Mouse (Mus musculus) liver, adult 2 months (tissue): ENCODE results near the gene Slc45a3. TPM values are rescaled to one million over a fixed set of nuclear protein-coding genes. Genes with fewer than 3 reads are reported as not detected.

Experiments
- DNase-seq: peaks from one replicate; pipeline ENCODE4 v3.0.0-alpha.2; 2011; ENCODE audit warnings: low read depth, low spot score; ENCODE audit errors: extremely low read depth
- H3K27ac ChIP-seq: fragments of 200-500 bp; replicated peaks from 2 replicates; pipeline ENCODE4 v1.5.1; 2012; ENCODE audit warnings: low read depth, mild to moderate bottlenecking, control low read depth, inconsistent platforms, low read length; ENCODE audit not compliant: insufficient read depth
- H3K27me3 ChIP-seq: fragments of 200-500 bp; 2 replicates; pipeline ENCODE4 v1.6.1; 2012; ENCODE audit warnings: mild to moderate bottlenecking, moderate library complexity, low read length, inconsistent platforms; ENCODE audit not compliant: control insufficient read depth, insufficient read depth
- H3K36me3 ChIP-seq: fragments of 200-500 bp; 2 replicates; pipeline ENCODE4 v1.6.1; 2012; ENCODE audit warnings: low read length, inconsistent platforms; ENCODE audit not compliant: control insufficient read depth, insufficient read depth
- H3K4me1 ChIP-seq: fragments of 200-500 bp; 2 replicates; pipeline ENCODE4 v1.6.1; 2011; ENCODE audit warnings: low read length; ENCODE audit not compliant: control insufficient read depth, insufficient read depth
- H3K4me3 ChIP-seq: fragments of 200-500 bp; 2 replicates; pipeline ENCODE4 v1.5.1; 2011; ENCODE audit warnings: low read depth, mild to moderate bottlenecking, control low read depth, low read length, moderate library complexity; ENCODE audit not compliant: insufficient read depth
- H3K79me2 ChIP-seq: fragments of 200-500 bp; 2 replicates; pipeline ENCODE4 v1.6.1; 2012; ENCODE audit warnings: inconsistent platforms, mild to moderate bottlenecking, low read length, moderate library complexity; ENCODE audit not compliant: control insufficient read depth, insufficient read depth
- H3K9ac ChIP-seq: fragments of 200-500 bp; 2 replicates; pipeline ENCODE4 v1.6.1; 2012; ENCODE audit warnings: low read depth, mild to moderate bottlenecking, control low read depth, inconsistent platforms, low read length
- CTCF ChIP-seq: fragments of 200-500 bp; IDR thresholded peaks from 2 replicates; pipeline ENCODE4 v1.5.1; 2011; ENCODE audit warnings: low read depth, low read length, control low read depth
- POLR2A ChIP-seq: fragments of 200-500 bp; IDR thresholded peaks from 2 replicates; pipeline ENCODE4 v1.6.1; 2011; ENCODE audit warnings: low read length, control low read depth; ENCODE audit not compliant: insufficient read depth; ENCODE audit errors: extremely low read depth
- WGBS: fragments of 180-500 bp; shearing (Covaris S2); methylation state at CpG from one replicate; pipeline ENCODE4 v1.1.7; 2018; 5-methylcytosine and 5-hydroxymethylcytosine counted together
- polyA plus RNA-seq: library from polyadenylated mRNA; depleted of rRNA; stranded (reverse); fragments of >200 nt; gene quantifications from 2 replicates; pipeline ENCODE4 v1.2.3, GENCODE M21; 2012; rRNA removed
- total RNA-seq: library from RNA; depleted of rRNA; stranded (reverse); fragments of >200 nt; gene quantifications from 2 replicates; pipeline ENCODE4 v1.2.3, GENCODE M21; 2014; rRNA removed

Slc45a3 gene
- total RNA-seq (10.0 and 10.3 TPM in 2 replicates), polyA plus RNA-seq (28.0 and 39.8 TPM in 2 replicates)

- Histone ChIP-seq H3K79me2 (peaks cover 4% of the 10 kb centered on the region; the same call in 1 of the 2 replicates), H3K27me3 (no peaks in the 10 kb centered on the region), H3K27ac (peak within 1 kb of the TSS; percentile 42), H3K9ac (peak within 1 kb of the TSS; percentile 90), H3K4me3 (peak within 1 kb of the TSS; percentile 83), H3K36me3 (no peaks in the 10 kb centered on the region), H3K4me1 (peaks cover 18% of the 10 kb centered on the region)
- TF ChIP-seq POLR2A (0 out of 2 replicates have a peak, but pooled peaks have one; percentile 10), CTCF (no peak)
- DNase-seq, result no peak
- 1% methylated on average over 33 of the region's 35 CpGs for WGBS
Observed at GRCm38 (mm10) chr1:131962606-131963084, at the start of gene Slc45a3. TSS of gene Slc45a3 (plus strand) at chr1:131962967.

- Histone ChIP-seq H3K9ac (peak overlapping the region; percentile 56), H3K4me1 (peaks cover 26% of the 10 kb centered on the region), H3K27me3 (no peaks in the 10 kb centered on the region), H3K79me2 (peaks cover 11% of the 10 kb centered on the region; the same call in 1 of the 2 replicates), H3K27ac (peak overlapping the region; percentile 92), H3K4me3 (no peak overlapping the region; the same call in 1 of the 2 replicates), H3K36me3 (peaks cover 19% of the 10 kb centered on the region)
- no peak for TF ChIP-seq CTCF
- DNase-seq, result peak; percentile 98
- WGBS, result 23% methylated on average over 6 of the region's 6 CpGs
Observed at GRCm38 (mm10) chr1:131917634-131918033, 45.1 kb upstream of the Slc45a3 start.

- Histone ChIP-seq H3K4me3 (no peak overlapping the region), H3K27me3 (no peaks in the 10 kb centered on the region), H3K79me2 (peaks cover 7% of the 10 kb centered on the region; the same call in 1 of the 2 replicates), H3K27ac (peak overlapping the region; percentile 87), H3K4me1 (peaks cover 23% of the 10 kb centered on the region), H3K36me3 (peaks cover 28% of the 10 kb centered on the region), H3K9ac (peak overlapping the region; percentile 61; the same call in 1 of the 2 replicates)
- WGBS, result 78% methylated on average over 2 of the region's 2 CpGs
- peak; percentile 91 for DNase-seq
- TF ChIP-seq CTCF, result no peak
- TF ChIP-seq POLR2A, result no peak
Observed at GRCm38 (mm10) chr1:131919052-131919451, 43.7 kb upstream of the Slc45a3 start.

GRCm38 (mm10) chr1:131922100-131922499, 40.7 kb upstream of the Slc45a3 start:
- Histone ChIP-seq H3K79me2 (peaks cover 5% of the 10 kb centered on the region; the same call in 1 of the 2 replicates), H3K4me3 (no peak overlapping the region), H3K27me3 (no peaks in the 10 kb centered on the region), H3K4me1 (peaks cover 27% of the 10 kb centered on the region), H3K36me3 (peaks cover 50% of the 10 kb centered on the region), H3K9ac (0 out of 2 replicates have a peak overlapping the region, but pooled peaks have one; percentile 17), H3K27ac (peak overlapping the region; percentile 75)
- WGBS, result 26% methylated on average over 3 of the region's 3 CpGs
- DNase-seq, result peak; percentile 91
- TF ChIP-seq CTCF (no peak), POLR2A (no peak)

- H3K79me2 ChIP-seq, result no peaks in the 10 kb centered on the region
- no peak overlapping the region for H3K4me3 ChIP-seq
- WGBS, result 75% methylated on average over 2 of the region's 2 CpGs
- H3K27ac ChIP-seq, result no peak overlapping the region
- no peaks in the 10 kb centered on the region for H3K4me1 ChIP-seq
- H3K36me3 ChIP-seq, result peaks cover 40% of the 10 kb centered on the region
- TF ChIP-seq CTCF, result no peak
- no peak for TF ChIP-seq POLR2A
- no peak overlapping the region for H3K9ac ChIP-seq
- no peaks in the 10 kb centered on the region for H3K27me3 ChIP-seq
- no peak for DNase-seq
Observed at GRCm38 (mm10) chr1:131933471-131933870, 29.3 kb upstream of the Slc45a3 start.

GRCm38 (mm10) chr1:131937659-131938305, 25.0 kb upstream of the Slc45a3 start:
- no peak overlapping the region for H3K9ac ChIP-seq
- H3K27ac ChIP-seq, result no peak overlapping the region
- peak; percentile 75 for TF ChIP-seq CTCF
- TF ChIP-seq POLR2A, result no peak
- 20% methylated on average over 6 of the region's 6 CpGs for WGBS
- no peaks in the 10 kb centered on the region for H3K79me2 ChIP-seq
- peaks cover 9% of the 10 kb centered on the region for H3K36me3 ChIP-seq
- peak; percentile 83 for DNase-seq
- no peak overlapping the region for H3K4me3 ChIP-seq
- peaks cover 14% of the 10 kb centered on the region for H3K4me1 ChIP-seq
- H3K27me3 ChIP-seq, result no peaks in the 10 kb centered on the region
